Mouse (Mus musculus): ENCODE measurements at regions not wholly inside any gene's neighbourhood (a gene's known extent, or its start where the extent isn't known, plus 50 kb on each side); places are given as distances from the start of the nearest gene placed in this dataset.

GRCm38 (mm10) chr1:152184956-152185355, 95.0 kb upstream of the 1700025G04Rik start:
- no peaks in the 10 kb centered on the region for H3K27me3 ChIP-seq
- no peak overlapping the region for H3K4me2 ChIP-seq (replicated peaks)
- H3K9me3 ChIP-seq: no peaks in the 10 kb centered on the region
- 82% methylated on average over 3 of the region's 3 CpGs for WGBS
- no peak for ATAC-seq (ENCODE audit: low FRiP score, low read depth)
- H3K36me3 ChIP-seq: no peaks in the 10 kb centered on the region
- no peak overlapping the region for H3K27ac ChIP-seq
- H3K9ac ChIP-seq: no peak overlapping the region
- H3K4me1 ChIP-seq: no peaks in the 10 kb centered on the region
- H3K4me3 ChIP-seq: no peak overlapping the region

- 85% methylated on average over 9 of the region's 9 CpGs for WGBS
- no peaks in the 10 kb centered on the region for H3K27me3 ChIP-seq
These were observed 86.5 kb upstream of the 1700025G04Rik start for GRCm38 (mm10) chr1:152176267-152176970.

DNA sequence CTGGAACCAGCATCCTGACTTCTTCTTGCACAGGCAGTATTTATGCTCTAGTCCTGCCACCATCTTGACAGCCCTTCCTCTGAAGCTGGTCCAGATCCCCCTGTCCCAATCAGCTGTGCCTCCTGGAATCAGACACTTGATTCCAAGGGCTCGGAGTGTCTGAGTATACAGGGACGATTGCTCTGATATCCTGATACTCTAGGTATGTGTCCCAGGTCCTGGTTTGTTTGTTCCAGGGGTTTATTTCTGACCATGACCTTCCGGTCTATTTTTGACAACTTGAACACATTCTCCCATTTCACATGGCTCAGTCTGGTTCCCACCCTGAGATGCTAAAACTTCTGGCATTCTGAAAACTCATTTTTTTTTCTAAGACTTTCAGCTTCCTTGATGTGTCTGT, 85.8 kb upstream of the 1700025G04Rik start:
- Histone ChIP-seq H3K36me3 (no peaks in the 10 kb centered on the region), H3K4me1 (no peaks in the 10 kb centered on the region), H3K27ac (no peak overlapping the region), H3K4me2 (replicated peaks) (no peak overlapping the region), H3K9ac (no peak overlapping the region), H3K9me3 (no peaks in the 10 kb centered on the region), H3K4me3 (no peak overlapping the region), H3K27me3 (no peaks in the 10 kb centered on the region)
- ATAC-seq (ENCODE audit: low FRiP score, low read depth): no peak
- WGBS: 87% methylated on average over 3 of the region's 3 CpGs

More at GRCm38 (mm10) chr1:152176267-152176970, 86.5 kb upstream of the 1700025G04Rik start:
- Histone ChIP-seq H3K4me1 (no peaks in the 10 kb centered on the region), H3K9ac (no peak overlapping the region), H3K4me3 (no peak overlapping the region), H3K27ac (no peak overlapping the region), H3K9me3 (no peaks in the 10 kb centered on the region), H3K4me2 (replicated peaks) (no peak overlapping the region), H3K36me3 (no peaks in the 10 kb centered on the region)
- ATAC-seq (ENCODE audit: low FRiP score, low read depth): no peak

GRCm38 (mm10) chr1:152174464-152174863, 84.5 kb upstream of the 1700025G04Rik start:
- no peaks in the 10 kb centered on the region for H3K36me3 ChIP-seq
- H3K27me3 ChIP-seq: no peaks in the 10 kb centered on the region
- ATAC-seq (ENCODE audit: low FRiP score, low read depth): no peak
- H3K4me2 ChIP-seq (replicated peaks): no peak overlapping the region
- H3K4me3 ChIP-seq: no peak overlapping the region
- no peak overlapping the region for H3K9ac ChIP-seq
- H3K27ac ChIP-seq: no peak overlapping the region
- 88% methylated on average over 4 of the region's 4 CpGs for WGBS
- H3K4me1 ChIP-seq: no peaks in the 10 kb centered on the region; the same call in 1 of the 2 replicates
- H3K9me3 ChIP-seq: no peaks in the 10 kb centered on the region

GRCm38 (mm10) chr1:152171034-152171790, 81.3 kb upstream of the 1700025G04Rik start:
- no peaks in the 10 kb centered on the region for H3K36me3 ChIP-seq
- 64% methylated on average over 16 of the region's 16 CpGs for WGBS
- no peaks in the 10 kb centered on the region for H3K27me3 ChIP-seq
- no peak for ATAC-seq (ENCODE audit: low FRiP score, low read depth)
- H3K9ac ChIP-seq: no peak overlapping the region
- no peak overlapping the region for H3K4me2 ChIP-seq (replicated peaks)
- no peak overlapping the region for H3K4me3 ChIP-seq
- H3K4me1 ChIP-seq: no peaks in the 10 kb centered on the region; the same call in 1 of the 2 replicates
- H3K9me3 ChIP-seq: no peaks in the 10 kb centered on the region
- H3K27ac ChIP-seq: no peak overlapping the region

GRCm38 (mm10) chr1:152170583-152170982, 80.7 kb upstream of the 1700025G04Rik start:
- Histone ChIP-seq H3K27ac (no peak overlapping the region), H3K36me3 (no peaks in the 10 kb centered on the region), H3K9me3 (no peaks in the 10 kb centered on the region), H3K4me1 (peaks cover 2% of the 10 kb centered on the region), H3K4me3 (no peak overlapping the region), H3K27me3 (no peaks in the 10 kb centered on the region), H3K4me2 (replicated peaks) (no peak overlapping the region), H3K9ac (no peak overlapping the region)
- no peak for ATAC-seq (ENCODE audit: low FRiP score, low read depth)
- 89% methylated on average over 8 of the region's 8 CpGs for WGBS

DNA sequence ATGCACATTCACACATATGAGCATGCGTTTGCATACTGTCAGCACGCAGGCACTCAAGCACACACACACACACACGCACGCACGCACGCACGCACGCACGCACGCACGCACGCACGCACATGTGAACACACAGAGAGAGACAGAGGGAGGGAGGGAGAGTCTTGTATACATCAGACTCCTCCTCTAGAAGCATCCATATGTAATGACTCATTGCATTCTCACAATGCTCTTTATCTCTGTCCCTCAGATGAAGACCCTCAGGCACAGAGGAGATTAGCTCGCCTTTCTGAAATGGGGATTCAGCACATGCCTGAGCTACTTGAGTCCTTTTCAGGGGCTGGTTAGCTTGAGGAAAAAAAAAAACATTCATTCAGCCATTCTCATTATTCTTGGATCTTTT, 79.6 kb upstream of the 1700025G04Rik start:
- H3K36me3 ChIP-seq: no peaks in the 10 kb centered on the region
- no peaks in the 10 kb centered on the region for H3K9me3 ChIP-seq
- H3K27ac ChIP-seq: no peak overlapping the region
- WGBS: 95% methylated on average over 14 of the region's 14 CpGs
- no peak for ATAC-seq (ENCODE audit: low FRiP score, low read depth)
- no peak overlapping the region for H3K4me3 ChIP-seq
- peaks cover 10% of the 10 kb centered on the region for H3K4me1 ChIP-seq
- H3K4me2 ChIP-seq (replicated peaks): no peak overlapping the region
- H3K9ac ChIP-seq: no peak overlapping the region
- no peaks in the 10 kb centered on the region for H3K27me3 ChIP-seq

DNA sequence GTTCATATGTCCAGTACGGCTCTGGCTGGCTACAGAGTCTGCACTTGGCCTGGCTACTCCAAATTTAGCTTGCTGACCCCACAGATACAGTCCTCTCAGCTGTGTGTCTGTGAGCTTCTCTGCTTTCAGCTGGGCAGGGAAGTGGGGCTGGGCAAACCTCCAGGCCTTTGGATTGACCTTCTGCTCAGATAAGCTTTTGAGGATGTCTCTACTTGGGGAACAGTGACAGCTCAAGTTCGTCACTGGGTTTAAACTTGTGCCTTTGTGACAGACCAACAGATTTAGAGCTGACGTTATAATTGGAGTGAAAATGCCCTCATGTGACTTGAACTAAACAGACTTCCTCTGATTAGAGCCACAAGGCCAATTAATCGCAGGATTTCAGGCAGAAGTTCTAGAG, 78.4 kb upstream of the 1700025G04Rik start:
- Histone ChIP-seq H3K4me1 (peaks cover 10% of the 10 kb centered on the region), H3K36me3 (no peaks in the 10 kb centered on the region), H3K27me3 (no peaks in the 10 kb centered on the region), H3K27ac (no peak overlapping the region), H3K9me3 (no peaks in the 10 kb centered on the region), H3K9ac (no peak overlapping the region), H3K4me3 (no peak overlapping the region), H3K4me2 (replicated peaks) (no peak overlapping the region)
- ATAC-seq (ENCODE audit: low FRiP score, low read depth): no peak
- 80% methylated on average over 4 of the region's 4 CpGs for WGBS

GRCm38 (mm10) chr1:152167716-152168115, 77.8 kb upstream of the 1700025G04Rik start:
- H3K4me1 ChIP-seq: peaks cover 10% of the 10 kb centered on the region
- no peaks in the 10 kb centered on the region for H3K9me3 ChIP-seq
- H3K4me3 ChIP-seq: no peak overlapping the region
- H3K36me3 ChIP-seq: no peaks in the 10 kb centered on the region
- H3K27ac ChIP-seq: no peak overlapping the region
- no peak for ATAC-seq (ENCODE audit: low FRiP score, low read depth)
- no peak overlapping the region for H3K9ac ChIP-seq
- H3K4me2 ChIP-seq (replicated peaks): no peak overlapping the region
- 88% methylated on average over 5 of the region's 5 CpGs for WGBS
- H3K27me3 ChIP-seq: no peaks in the 10 kb centered on the region

- Histone ChIP-seq H3K9ac (no peak overlapping the region), H3K4me1 (peaks cover 10% of the 10 kb centered on the region), H3K9me3 (no peaks in the 10 kb centered on the region), H3K27ac (no peak overlapping the region), H3K4me2 (replicated peaks) (no peak overlapping the region), H3K27me3 (no peaks in the 10 kb centered on the region), H3K4me3 (no peak overlapping the region), H3K36me3 (no peaks in the 10 kb centered on the region)
- 60% methylated on average over 5 of the region's 5 CpGs for WGBS
- ATAC-seq (ENCODE audit: low FRiP score, low read depth): no peak
These were observed 75.6 kb upstream of the 1700025G04Rik start for GRCm38 (mm10) chr1:152165490-152165905.

DNA sequence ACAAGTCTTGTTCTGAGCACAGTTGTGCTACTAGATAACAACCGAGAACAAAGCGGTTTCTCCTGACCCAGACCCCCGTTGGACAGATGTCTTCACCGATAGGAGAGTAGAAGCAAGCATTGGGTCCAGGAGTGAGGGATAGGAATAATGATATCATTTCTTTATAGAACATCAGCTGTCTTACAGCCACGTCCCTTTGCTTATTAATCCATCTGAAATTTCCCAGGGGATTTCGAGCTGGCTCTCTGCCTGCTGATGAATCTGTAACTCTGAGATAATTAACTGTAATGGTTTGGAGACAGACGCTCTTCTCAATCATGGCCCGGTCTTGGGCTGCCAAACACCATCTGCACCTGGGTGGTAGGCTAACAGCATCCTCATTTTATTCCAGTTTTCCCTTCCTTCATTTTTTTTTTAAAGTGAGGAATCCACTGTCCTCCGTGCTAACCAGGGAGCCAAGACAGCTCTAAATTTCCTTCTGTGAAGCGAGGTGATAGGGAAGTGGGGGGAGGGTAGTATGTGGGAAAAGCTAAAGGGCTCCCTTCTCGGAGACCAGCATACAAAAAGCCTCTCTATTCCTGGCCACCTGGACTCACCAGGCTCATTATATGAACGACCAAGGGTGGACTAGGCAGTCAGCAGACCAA, 75.0 kb upstream of the 1700025G04Rik start:
- H3K9ac ChIP-seq: no peak overlapping the region
- H3K27me3 ChIP-seq: no peaks in the 10 kb centered on the region
- H3K4me1 ChIP-seq: peaks cover 10% of the 10 kb centered on the region
- H3K27ac ChIP-seq: no peak overlapping the region
- H3K9me3 ChIP-seq: no peaks in the 10 kb centered on the region
- no peaks in the 10 kb centered on the region for H3K36me3 ChIP-seq
- no peak overlapping the region for H3K4me3 ChIP-seq
- WGBS: 61% methylated on average over 12 of the region's 12 CpGs
- H3K4me2 ChIP-seq (replicated peaks): no peak overlapping the region
- no peak for ATAC-seq (ENCODE audit: low FRiP score, low read depth)

GRCm38 (mm10) chr1:152164212-152164611, 74.3 kb upstream of the 1700025G04Rik start:
- H3K4me3 ChIP-seq: no peak overlapping the region
- H3K27me3 ChIP-seq: no peaks in the 10 kb centered on the region
- no peak overlapping the region for H3K4me2 ChIP-seq (replicated peaks)
- no peak for ATAC-seq (ENCODE audit: low FRiP score, low read depth)
- no peaks in the 10 kb centered on the region for H3K9me3 ChIP-seq
- H3K4me1 ChIP-seq: peaks cover 10% of the 10 kb centered on the region
- no peaks in the 10 kb centered on the region for H3K36me3 ChIP-seq
- H3K27ac ChIP-seq: no peak overlapping the region
- WGBS: 72% methylated on average over 5 of the region's 5 CpGs
- no peak overlapping the region for H3K9ac ChIP-seq

Measured in limb, embryonic 13.5 days (tissue).